Mouse (Mus musculus) right cerebral cortex, postnatal 14 days (tissue): ENCODE results near the gene Med13l.

Experiments used
- DNase-seq: peaks from one replicate; pipeline ENCODE4 v3.0.0; 2022

The Med13l gene

GRCm38 (mm10) chr5:118743067-118743466 lies 182.6 kb downstream of the Med13l start:
- no peak for DNase-seq

GRCm38 (mm10) chr5:118747026-118747425 lies 186.5 kb downstream of the Med13l start:
- no peak for DNase-seq

- no peak for DNase-seq
Observed at GRCm38 (mm10) chr5:118751446-118752179, 191.1 kb downstream of the Med13l start.

- no peak for DNase-seq
Observed at GRCm38 (mm10) chr5:118752868-118753267, 192.4 kb downstream of the Med13l start.

GRCm38 (mm10) chr5:118753471-118754044 lies 193.1 kb downstream of the Med13l start:
- no peak for DNase-seq

GRCm38 (mm10) chr5:118754191-118754759 lies 193.8 kb downstream of the Med13l start:
- DNase-seq = no peak

- DNase-seq = no peak
Observed at GRCm38 (mm10) chr5:118756078-118756477, 195.6 kb downstream of the Med13l start.

- DNase-seq = no peak
Observed at GRCm38 (mm10) chr5:118757396-118758301, 197.2 kb downstream of the Med13l start.

- DNase-seq = no peak
Observed at GRCm38 (mm10) chr5:118760986-118761385, 200.5 kb downstream of the Med13l start.

GRCm38 (mm10) chr5:118762499-118763185 lies 202.2 kb downstream of the Med13l start:
- DNase-seq = no peak

- DNase-seq = peak; percentile 50
Observed at GRCm38 (mm10) chr5:118763353-118763752, 202.9 kb downstream of the Med13l start.

GRCm38 (mm10) chr5:118769143-118769542 lies 208.7 kb downstream of the Med13l start:
- no peak for DNase-seq

GRCm38 (mm10) chr5:118773866-118774265 lies 213.4 kb downstream of the Med13l start:
- no peak for DNase-seq

- DNase-seq = no peak
Observed at GRCm38 (mm10) chr5:118776396-118776795, 215.9 kb downstream of the Med13l start.

- peak; percentile 76 for DNase-seq
Observed at GRCm38 (mm10) chr5:118781598-118781997, 221.1 kb downstream of the Med13l start.

- no peak for DNase-seq
Observed at GRCm38 (mm10) chr5:118782139-118782538, 221.7 kb downstream of the Med13l start.

GRCm38 (mm10) chr5:118789226-118789625 lies 228.7 kb downstream of the Med13l start:
- DNase-seq = no peak

- DNase-seq = no peak
Observed at GRCm38 (mm10) chr5:118789776-118790175, 229.3 kb downstream of the Med13l start.

GRCm38 (mm10) chr5:118797811-118798210 lies 237.3 kb downstream of the Med13l start:
- no peak for DNase-seq

GRCm38 (mm10) chr5:118801592-118801991 lies 241.1 kb downstream of the Med13l start:
- DNase-seq = no peak

GRCm38 (mm10) chr5:118802036-118802435 lies 241.6 kb downstream of the Med13l start:
- DNase-seq = no peak

- DNase-seq = no peak
Observed at GRCm38 (mm10) chr5:118808946-118809345, 248.5 kb downstream of the Med13l start.

GRCm38 (mm10) chr5:118809588-118809987 lies 249.1 kb downstream of the Med13l start:
- DNase-seq = no peak
